Mouse (Mus musculus) brain, embryonic 14.5 days (tissue): ENCODE measurements around the gene Ralgapb.

ENCODE experiments used
- CTCF ChIP-seq: fragments of 200-500 bp; IDR thresholded peaks from 2 replicates; pipeline ENCODE4 v1.5.1; 2012; ENCODE audit warnings: inconsistent platforms, mild to moderate bottlenecking, moderate library complexity, borderline replicate concordance; ENCODE audit not compliant: insufficient read depth, insufficient read length; ENCODE audit errors: extremely low read depth
- POLR2A ChIP-seq: fragments of 200-500 bp; IDR thresholded peaks from 2 replicates; pipeline ENCODE4 v1.6.1; 2012; ENCODE audit warnings: mild to moderate bottlenecking, inconsistent platforms, borderline replicate concordance; ENCODE audit not compliant: poor library complexity, insufficient read depth, insufficient read length, severe bottlenecking; ENCODE audit errors: extremely low read depth

DNA sequence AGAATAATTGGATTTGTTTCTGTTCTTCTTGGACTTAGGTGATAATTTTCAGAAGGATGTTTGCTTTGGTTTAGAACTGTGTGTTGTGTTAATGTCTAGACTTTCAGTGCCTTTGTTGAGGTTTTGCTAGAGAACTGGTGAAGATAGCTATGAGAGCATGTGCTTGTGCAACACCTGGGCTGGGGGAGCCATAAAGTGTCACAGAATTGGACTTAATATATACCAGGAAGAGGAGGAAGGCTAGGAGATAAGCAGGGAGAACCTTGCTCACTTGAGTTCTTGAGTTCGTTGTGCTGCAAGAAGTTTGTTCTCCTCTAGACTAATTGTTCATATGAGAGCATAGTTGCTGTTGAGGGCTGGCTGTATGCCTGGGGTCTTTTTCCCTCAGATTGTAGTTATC lies 48.0 kb downstream of the Ralgapb start:
- TF ChIP-seq CTCF, result no peak
- TF ChIP-seq POLR2A, result no peak
